Mouse (Mus musculus): ENCODE measurements around the gene Sez6l. TPM values are rescaled to one million over a fixed set of nuclear protein-coding genes. Genes with fewer than 3 reads are reported as not detected.

Sez6l gene
- polyA plus RNA-seq, 1 experiment = not detected

GRCm38 (mm10) chr5:112499918-112500682, 76.9 kb downstream of the Sez6l start:
- Histone ChIP-seq H3K27ac (replicated peaks; ENCODE audit: low read depth, low read length) (no peak overlapping the region), H3K4me1 (ENCODE audit: control insufficient read depth, insufficient read depth, insufficient read length, low read length) (no peaks in the 10 kb centered on the region), H3K4me3 (ENCODE audit: insufficient read depth, low read depth, low read length) (no peak overlapping the region)

DNA sequence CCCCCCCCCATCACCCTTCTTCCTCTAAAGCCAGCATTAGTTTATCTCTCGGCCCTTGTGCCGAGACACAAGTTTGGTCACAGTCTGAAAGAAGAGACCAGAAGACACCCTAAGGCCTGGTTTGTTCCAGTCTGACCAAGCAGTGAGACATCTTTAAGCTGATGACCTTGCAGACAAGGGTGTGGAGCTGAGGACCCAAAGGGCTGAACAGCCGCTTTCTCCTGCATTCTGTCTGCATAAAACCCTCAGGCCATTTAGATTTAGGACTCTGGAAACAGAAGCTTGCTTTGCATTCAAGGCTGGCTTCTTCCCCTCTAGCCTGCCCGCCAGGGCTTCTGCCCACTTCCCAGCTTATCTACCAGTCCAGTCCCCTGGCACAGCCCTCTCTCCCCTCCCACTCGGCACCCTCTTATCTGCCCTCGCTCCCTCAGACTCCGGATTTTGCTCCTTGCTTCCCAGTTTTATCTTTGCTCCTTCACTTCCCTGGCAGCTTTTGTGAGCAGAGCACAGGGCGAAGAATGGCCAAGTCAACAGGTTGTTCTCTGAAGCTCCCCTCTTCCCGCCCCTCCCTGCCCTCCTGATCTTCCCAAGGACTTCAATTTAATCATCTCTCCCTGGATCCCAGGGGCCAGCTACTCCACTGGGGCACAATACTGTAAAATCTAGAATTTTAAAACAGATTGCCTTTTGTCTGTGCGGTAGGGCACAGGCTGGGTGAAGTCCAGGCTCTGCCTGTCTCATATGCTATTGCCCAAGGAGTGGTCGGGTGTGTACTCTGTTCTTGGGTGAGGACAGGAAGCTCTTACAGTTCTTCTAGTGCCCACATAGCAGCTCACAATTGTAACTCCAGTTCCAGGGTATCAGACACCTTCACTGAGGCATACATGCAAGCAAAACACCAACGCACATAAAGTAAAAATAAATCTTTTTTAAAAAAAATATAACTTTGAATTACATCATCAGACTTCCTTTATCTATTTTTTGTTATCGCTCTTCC, 77.8 kb downstream of the Sez6l start:
- H3K27ac ChIP-seq (replicated peaks; ENCODE audit: low read depth, low read length) = no peak overlapping the region
- no peak overlapping the region for H3K4me3 ChIP-seq (ENCODE audit: insufficient read depth, low read depth, low read length)
- no peaks in the 10 kb centered on the region for H3K4me1 ChIP-seq (ENCODE audit: control insufficient read depth, insufficient read depth, insufficient read length, low read length)

- Histone ChIP-seq H3K27ac (replicated peaks; ENCODE audit: low read depth, low read length) (no peak overlapping the region), H3K4me3 (ENCODE audit: insufficient read depth, low read depth, low read length) (no peak overlapping the region), H3K4me1 (ENCODE audit: control insufficient read depth, insufficient read depth, insufficient read length, low read length) (no peaks in the 10 kb centered on the region)
Measured at GRCm38 (mm10) chr5:112496753-112497369, 80.1 kb downstream of the Sez6l start.

GRCm38 (mm10) chr5:112493492-112493891, 83.5 kb downstream of the Sez6l start:
- H3K4me3 ChIP-seq (ENCODE audit: insufficient read depth, low read depth, low read length) = no peak overlapping the region
- H3K27ac ChIP-seq (replicated peaks; ENCODE audit: low read depth, low read length) = no peak overlapping the region
- no peaks in the 10 kb centered on the region for H3K4me1 ChIP-seq (ENCODE audit: control insufficient read depth, insufficient read depth, insufficient read length, low read length)

GRCm38 (mm10) chr5:112491489-112491888, 85.5 kb downstream of the Sez6l start:
- H3K4me1 ChIP-seq (ENCODE audit: control insufficient read depth, insufficient read depth, insufficient read length, low read length) = no peaks in the 10 kb centered on the region
- no peak overlapping the region for H3K4me3 ChIP-seq (ENCODE audit: insufficient read depth, low read depth, low read length)
- H3K27ac ChIP-seq (replicated peaks; ENCODE audit: low read depth, low read length) = no peak overlapping the region

DNA sequence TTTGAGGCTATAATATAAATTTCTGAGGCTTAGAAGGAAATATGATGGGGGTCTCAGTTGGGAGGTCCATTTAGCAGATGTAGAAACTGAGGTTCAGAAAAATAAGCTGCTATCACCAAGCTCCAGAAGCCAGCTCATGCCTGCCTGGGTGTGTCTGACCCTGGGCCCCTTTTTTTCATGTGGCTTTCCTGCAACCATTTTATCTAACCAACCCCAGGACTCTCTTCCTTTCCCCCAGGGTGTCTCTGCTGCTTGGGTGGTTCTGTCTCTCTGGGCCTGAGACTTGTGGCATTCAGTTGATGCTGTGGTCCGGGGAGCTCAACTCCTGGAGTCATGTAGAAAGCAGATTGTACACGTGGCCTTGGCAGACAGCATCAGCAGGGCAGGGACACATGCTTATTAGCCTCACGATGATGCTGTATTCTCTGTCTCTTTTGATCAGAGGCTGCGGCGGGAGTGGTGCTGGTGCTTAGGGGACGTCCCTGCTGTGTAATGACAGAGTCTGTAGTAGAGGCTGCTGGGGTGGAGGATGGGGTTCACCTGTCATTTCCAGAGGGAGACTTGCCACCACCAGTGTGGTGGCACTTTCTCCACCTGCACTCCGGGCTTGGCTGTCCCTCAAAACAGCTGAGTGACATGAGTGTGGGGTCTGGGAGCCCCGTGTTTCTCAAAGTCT, 88.7 kb downstream of the Sez6l start:
- H3K4me1 ChIP-seq (ENCODE audit: control insufficient read depth, insufficient read depth, insufficient read length, low read length) = no peaks in the 10 kb centered on the region
- H3K4me3 ChIP-seq (ENCODE audit: insufficient read depth, low read depth, low read length) = no peak overlapping the region
- no peak overlapping the region for H3K27ac ChIP-seq (replicated peaks; ENCODE audit: low read depth, low read length)

DNA sequence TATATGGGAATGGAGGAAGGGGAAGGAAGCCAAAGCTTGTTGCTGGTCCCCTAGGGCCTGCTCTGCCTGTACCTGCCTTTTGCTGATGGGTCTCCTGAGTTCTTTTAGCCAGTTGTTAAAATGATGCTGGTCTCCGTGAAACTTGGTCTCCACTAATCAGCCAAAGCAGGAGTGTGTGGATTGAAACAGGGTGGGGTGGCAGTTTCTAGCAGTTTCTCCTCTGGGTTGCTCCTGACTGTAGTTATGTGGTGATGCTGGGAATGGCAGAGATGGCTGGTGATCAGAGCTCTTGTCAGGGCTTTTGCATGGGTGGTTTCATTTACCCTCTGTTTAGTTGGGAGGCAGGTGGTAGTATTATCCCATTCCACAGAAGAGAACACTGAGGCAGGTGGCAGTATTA, 89.5 kb downstream of the Sez6l start:
- H3K4me1 ChIP-seq (ENCODE audit: control insufficient read depth, insufficient read depth, insufficient read length, low read length) = no peaks in the 10 kb centered on the region

GRCm38 (mm10) chr5:112486415-112486814, 90.6 kb downstream of the Sez6l start:
- no peak overlapping the region for H3K4me3 ChIP-seq (ENCODE audit: insufficient read depth, low read depth, low read length)
- H3K4me1 ChIP-seq (ENCODE audit: control insufficient read depth, insufficient read depth, insufficient read length, low read length) = no peaks in the 10 kb centered on the region
- no peak overlapping the region for H3K27ac ChIP-seq (replicated peaks; ENCODE audit: low read depth, low read length)

More for the DNA sequence above, 89.5 kb downstream of the Sez6l start:
- Histone ChIP-seq H3K27ac (replicated peaks; ENCODE audit: low read depth, low read length) (no peak overlapping the region), H3K4me3 (ENCODE audit: insufficient read depth, low read depth, low read length) (no peak overlapping the region)

DNA sequence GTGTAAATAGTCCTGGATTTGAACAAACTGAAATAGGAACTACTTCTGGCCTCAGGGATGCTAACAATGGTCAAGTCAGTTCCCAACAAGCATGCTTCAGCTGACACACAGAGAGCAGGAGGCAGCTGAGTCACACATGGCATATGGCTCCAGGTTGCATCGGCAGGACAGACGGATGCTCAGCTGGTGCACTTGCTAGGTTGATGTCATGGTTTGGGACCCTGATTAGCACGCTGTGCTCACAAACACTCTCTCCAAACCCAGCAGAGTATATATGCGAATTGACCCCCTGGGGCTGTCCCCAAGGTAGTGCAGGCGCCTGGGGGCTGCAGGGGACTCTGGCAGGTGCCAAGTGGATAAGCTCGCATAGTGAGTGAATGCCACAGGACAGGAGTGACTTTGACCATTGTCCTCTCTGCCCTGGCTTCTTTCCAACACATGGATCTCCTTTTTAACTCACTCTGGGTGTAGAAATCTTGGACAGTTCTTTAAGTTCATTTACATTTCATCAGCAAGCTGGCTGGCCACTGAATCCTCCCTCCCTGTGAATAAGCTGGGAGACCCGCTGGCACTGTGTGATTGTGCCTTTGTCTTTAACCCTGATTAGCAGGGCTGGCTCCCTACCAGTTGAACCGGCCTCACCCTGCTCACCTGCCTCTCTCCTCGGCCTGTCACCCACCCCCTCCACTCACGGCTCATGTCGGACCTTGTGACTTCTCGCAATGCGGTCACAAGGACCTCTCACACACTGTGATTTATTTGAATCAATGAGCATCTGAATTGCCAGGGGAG, 91.9 kb downstream of the Sez6l start:
- no peaks in the 10 kb centered on the region for H3K4me1 ChIP-seq (ENCODE audit: control insufficient read depth, insufficient read depth, insufficient read length, low read length)
- H3K27ac ChIP-seq (replicated peaks; ENCODE audit: low read depth, low read length) = no peak overlapping the region
- H3K4me3 ChIP-seq (ENCODE audit: insufficient read depth, low read depth, low read length) = no peak overlapping the region

DNA sequence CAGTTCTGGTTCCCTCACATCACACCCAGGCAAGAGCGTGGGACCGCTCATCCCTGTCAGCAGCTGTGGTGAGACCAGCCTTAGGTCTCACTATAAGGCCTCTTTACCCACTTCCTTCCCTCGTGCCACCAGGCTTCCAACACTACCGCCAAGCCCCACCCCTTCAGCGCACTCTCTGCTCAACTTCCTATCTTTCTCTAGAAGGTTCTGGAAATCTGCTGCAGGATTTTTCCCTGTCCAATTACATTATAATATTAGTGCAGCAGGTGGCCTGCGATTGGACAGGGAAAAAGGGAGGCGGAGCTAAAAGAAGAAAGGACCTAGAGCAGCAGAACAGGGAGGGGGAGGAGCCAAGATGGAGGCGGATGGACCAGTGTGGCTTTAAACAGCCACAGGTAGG, 94.0 kb downstream of the Sez6l start:
- H3K4me1 ChIP-seq (ENCODE audit: control insufficient read depth, insufficient read depth, insufficient read length, low read length) = no peaks in the 10 kb centered on the region
- H3K27ac ChIP-seq (replicated peaks; ENCODE audit: low read depth, low read length) = no peak overlapping the region
- H3K4me3 ChIP-seq (ENCODE audit: insufficient read depth, low read depth, low read length) = no peak overlapping the region

DNA sequence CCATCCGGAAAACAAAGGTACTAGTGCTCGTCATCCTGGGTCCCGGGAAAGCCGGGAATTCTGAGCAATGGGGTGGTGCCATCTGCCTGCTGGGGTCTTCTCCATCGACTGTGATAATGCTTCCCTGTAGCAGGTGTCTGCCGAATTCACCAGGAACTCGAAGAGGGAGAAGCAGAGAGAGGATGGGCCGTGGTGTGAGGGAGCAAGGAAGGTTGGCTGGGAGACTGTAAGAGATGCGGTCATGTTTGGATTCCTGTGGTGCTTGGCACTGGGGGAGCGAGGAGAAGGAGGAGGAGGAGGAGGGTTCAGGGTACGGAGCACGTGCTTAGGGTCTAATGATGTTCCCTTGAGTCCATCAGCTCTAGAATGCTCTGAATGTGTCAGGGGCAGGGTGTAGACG, 94.4 kb downstream of the Sez6l start:
- no peak overlapping the region for H3K27ac ChIP-seq (replicated peaks; ENCODE audit: low read depth, low read length)
- no peak overlapping the region for H3K4me3 ChIP-seq (ENCODE audit: insufficient read depth, low read depth, low read length)
- no peaks in the 10 kb centered on the region for H3K4me1 ChIP-seq (ENCODE audit: control insufficient read depth, insufficient read depth, insufficient read length, low read length)

DNA sequence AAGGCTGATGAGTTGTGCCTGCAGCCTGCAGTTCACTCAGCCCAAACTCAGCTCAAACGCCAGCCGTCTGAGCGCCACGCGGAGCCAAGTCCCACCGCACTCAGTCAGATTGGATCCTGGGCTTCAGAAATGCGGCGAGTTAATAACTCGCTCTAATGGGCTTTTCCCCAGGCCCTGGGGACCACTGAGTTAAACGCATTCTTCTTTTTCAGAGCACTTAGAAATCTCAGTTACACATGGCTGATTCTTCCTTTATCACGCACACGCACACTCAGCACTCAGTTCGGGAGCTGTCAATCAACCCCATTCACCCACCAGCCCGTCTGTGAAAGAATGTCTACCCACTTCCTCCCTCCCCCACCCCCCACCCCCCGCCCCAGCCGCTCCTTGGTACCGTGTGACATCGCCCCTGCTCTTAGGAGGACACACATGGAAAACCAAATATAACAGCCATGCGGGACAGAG, 95.0 kb downstream of the Sez6l start:
- no peak overlapping the region for H3K4me3 ChIP-seq (ENCODE audit: insufficient read depth, low read depth, low read length)
- no peaks in the 10 kb centered on the region for H3K4me1 ChIP-seq (ENCODE audit: control insufficient read depth, insufficient read depth, insufficient read length, low read length)

GRCm38 (mm10) chr5:112473453-112473852, 103.5 kb downstream of the Sez6l start:
- no peaks in the 10 kb centered on the region for H3K4me1 ChIP-seq (ENCODE audit: control insufficient read depth, insufficient read depth, insufficient read length, low read length)
- H3K4me3 ChIP-seq (ENCODE audit: insufficient read depth, low read depth, low read length) = no peak overlapping the region
- H3K27ac ChIP-seq (replicated peaks; ENCODE audit: low read depth, low read length) = no peak overlapping the region

More for the DNA sequence above, 95.0 kb downstream of the Sez6l start:
- H3K27ac ChIP-seq (replicated peaks; ENCODE audit: low read depth, low read length) = no peak overlapping the region

GRCm38 (mm10) chr5:112470144-112470543, 106.8 kb downstream of the Sez6l start:
- H3K4me3 ChIP-seq (ENCODE audit: insufficient read depth, low read depth, low read length) = no peak overlapping the region
- H3K27ac ChIP-seq (replicated peaks; ENCODE audit: low read depth, low read length) = no peak overlapping the region

More at GRCm38 (mm10) chr5:112470144-112470543, 106.8 kb downstream of the Sez6l start:
- no peaks in the 10 kb centered on the region for H3K4me1 ChIP-seq (ENCODE audit: control insufficient read depth, insufficient read depth, insufficient read length, low read length)

All from brown adipose tissue, adult 24 weeks (tissue).